Mouse (Mus musculus) c-Kit-positive CD71-positive TER-119-negative erythroid progenitor cells, embryonic 14.5 days (primary cell): ENCODE results near the gene Slc22a3.

Experiments used
- DNase-seq: peaks from one replicate; pipeline ENCODE4 v3.0.0-alpha.2; 2013; ENCODE audit warnings: low read depth

Slc22a3 gene

DNA sequence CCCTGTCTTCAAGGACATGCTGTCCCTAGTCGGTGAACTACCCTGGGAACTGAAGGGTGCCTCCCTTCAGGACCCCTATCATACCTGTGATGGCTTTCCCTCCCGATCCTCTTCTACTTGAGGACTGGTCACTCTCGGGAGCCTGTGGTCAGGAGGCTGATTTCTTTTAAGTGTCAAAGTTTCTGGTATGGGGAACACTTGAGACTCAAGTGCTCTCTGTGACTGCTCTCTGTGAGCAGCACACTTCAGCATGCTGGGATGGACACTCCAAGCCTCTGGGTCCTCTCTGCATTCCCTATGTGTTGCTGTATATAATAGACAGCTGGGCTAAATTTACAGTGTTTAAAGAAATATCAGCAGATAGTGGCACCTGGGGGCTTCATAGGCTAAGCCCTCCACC, 39.9 kb downstream of the Slc22a3 start:
- no peak for DNase-seq

DNA sequence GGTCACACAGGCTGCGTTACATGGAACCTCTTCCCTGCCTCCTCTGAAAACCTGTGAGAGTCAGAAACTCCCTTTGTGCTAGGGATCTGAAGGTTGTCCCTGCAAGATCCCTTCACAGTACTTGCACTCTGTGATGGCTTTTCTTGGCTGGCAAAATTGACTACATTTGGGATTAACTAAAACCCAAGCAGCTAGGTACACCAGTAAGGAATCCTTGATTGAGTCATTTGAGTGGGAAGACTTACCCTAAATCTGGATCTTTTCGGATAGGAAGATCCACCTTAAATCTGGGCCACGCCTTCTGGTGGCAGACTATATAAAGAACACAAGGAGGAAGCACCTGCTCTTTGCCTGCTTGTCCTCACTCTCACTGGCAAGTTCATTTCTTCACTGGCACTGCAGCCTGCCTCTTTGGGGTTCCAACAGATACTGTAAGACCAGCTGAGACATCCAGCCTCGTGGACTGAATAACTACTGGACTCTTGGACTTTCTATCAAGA, 41.0 kb downstream of the Slc22a3 start:
- DNase-seq: no peak

DNA sequence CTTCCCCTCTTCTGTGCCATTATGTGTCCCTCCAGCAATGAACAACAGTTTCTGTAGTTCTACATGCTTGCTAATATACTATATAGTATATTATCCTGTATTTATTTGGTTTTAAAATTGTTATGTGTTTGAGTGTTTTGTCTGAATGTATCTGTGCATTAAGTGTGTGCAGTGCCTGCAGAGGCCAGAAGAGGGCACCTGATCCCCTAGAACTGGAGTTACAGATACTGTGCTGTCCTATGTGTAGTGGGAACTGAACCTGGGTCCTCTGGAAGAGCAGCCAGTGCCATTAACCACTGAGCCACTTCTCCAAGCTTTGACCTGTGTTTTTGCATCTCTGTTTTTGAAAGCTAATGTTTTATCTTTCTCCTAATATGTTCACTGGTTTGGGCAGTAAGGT, 46.3 kb downstream of the Slc22a3 start:
- DNase-seq: no peak

DNA sequence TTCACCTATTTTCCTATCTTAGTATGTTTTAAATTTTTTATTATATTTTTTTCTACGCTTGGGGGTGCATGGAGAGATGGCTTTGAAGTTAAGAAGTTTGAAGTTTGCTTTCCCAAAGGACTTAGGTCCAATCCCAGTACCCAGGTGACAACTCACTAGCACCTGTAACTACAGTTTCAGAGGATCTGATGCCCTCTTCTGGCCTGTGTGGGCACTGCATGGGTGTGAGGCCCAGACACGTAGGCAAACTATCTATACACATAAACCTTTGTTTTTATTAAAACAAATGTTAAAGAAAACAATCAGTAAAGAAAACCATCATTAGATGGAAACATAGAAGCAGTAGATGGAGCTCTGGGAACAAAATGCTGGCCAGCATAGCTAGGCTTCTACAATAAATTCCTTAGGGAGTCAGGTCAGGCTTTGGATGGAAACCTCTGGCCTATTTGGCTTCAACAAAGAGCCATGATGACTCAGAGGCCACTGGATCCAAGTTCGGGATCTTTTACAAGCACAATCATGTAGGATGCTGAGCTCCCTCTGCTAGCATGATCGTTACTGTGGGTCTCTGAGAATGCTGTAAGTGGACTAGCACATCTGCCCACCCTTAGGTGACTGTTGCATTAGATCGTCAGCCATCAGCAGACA, 52.2 kb downstream of the Slc22a3 start:
- peak; percentile 20 for DNase-seq

DNA sequence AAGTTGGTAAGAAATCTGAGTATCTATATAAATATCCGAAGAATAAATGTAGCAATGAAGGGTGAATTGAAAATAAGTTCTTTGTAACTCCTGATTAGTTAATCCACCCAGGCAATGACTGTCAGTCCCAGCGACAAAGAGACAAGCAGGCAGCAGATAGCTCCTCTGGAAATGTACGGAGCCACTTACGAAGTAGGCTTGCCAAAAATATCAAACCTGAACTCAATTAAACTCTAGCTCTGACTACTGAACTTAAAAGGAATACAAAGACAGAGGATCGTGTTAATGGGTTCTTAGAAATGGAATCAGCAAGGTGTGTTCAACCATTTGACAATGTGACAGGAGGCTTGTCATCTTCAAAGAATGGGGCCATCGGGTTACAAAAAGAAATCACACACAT, 53.8 kb downstream of the Slc22a3 start:
- no peak for DNase-seq

DNA sequence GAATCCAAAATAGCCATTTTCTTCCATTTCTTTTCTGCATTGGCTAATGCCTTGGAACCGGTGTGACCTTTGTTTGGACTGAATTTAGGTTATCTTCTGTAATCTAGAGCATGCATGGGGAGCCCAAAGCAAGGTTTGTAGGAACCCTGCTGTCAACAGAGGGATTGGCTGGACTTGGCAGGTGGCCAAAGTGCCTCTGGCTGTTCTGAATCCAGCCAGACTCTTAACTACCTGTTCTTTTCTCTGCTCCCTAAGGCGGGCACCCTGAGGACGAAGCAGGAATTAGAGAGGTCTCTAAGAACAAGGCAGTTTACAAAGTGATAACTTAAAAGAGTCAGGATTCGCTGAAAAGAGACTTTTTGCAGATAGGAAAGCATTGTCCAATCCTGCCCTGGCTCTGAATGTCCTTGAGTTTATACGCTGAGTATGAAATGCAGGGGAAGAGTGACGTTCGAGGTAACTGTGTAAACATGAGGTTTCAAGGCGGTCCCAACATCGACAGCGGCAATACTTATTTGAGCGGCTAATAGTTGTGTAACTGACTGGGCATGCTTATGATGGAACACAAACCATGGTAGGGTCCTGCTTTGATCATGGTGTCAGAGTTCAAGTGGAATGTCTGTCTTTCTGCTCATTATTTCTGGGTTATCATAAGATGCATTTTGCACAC, 54.5 kb downstream of the Slc22a3 start:
- DNase-seq: no peak

DNA sequence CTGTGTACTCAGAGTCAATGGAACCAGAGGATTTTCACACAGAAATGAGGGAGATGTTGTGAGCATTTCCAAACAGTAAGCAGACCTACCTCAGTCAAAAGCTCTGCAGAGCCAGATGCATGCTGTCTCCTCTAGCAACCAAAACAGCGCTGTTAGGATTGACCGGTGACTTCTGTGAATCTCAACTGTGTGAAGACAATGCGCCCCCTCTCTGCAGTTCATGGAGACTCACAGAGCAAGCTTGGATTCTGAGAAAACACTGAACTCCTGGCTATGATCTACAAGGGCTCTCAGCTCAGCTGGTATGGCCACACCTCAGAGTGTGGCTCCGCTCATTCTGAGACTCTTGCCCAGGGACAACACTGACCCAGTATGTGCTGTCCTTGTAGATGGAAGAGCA, 56.3 kb downstream of the Slc22a3 start:
- no peak for DNase-seq

DNA sequence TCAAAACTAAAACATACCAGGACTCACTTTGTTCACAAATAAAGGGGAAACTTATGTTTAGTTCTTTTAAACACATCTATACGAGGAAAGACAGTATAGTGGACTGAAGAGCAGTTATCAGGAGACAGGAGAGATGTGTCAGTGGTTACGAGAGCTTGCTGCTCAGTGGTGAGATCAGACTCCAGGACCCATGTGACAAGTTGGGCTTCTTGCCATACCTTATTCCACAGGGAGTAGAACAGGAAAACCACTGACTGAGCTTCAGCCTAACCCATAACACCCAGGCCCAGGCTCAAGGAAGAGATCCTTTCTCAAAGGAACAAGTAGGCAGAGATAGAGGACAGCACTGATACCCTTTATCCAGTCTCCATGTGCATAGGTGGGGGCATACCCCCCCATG, 62.9 kb downstream of the Slc22a3 start:
- no peak for DNase-seq

DNA sequence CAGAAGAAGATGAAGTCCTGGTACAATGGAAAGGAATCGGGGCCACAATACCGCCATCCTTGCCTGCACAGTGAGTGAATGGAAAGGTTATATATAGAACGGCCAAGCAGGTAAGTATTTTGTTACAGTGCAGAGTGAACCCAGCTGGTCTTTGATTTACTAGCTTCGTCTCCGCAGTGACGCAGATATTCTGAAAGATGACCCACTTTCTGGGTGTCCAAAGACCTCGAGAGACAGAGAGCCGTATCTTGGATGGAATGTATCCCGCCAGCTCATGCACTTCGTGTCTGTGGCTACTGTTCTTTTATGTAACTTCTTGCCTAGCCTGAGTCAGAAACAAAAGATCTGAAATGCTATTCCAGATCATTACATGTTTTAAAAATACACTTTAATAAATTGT, 69.7 kb downstream of the Slc22a3 start:
- DNase-seq: no peak

DNA sequence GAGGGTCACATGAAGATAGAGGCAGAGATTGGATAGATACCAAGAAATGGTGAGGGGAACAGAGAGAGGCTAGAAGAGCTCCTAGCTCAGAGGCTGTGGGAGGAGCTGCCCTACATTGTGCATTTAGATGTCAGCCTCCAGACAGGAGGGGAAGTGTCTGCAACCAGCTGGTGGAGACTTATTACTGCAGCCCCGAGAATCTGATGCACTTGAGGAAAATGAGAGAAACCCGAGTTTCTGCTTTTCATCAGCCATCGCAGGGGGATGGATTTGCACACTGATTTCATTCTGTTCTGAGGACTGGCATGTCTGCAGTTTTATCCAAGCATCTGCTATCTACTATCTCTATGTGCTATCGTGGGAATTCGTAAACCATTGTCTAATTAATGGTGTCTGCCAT, 75.8 kb downstream of the Slc22a3 start:
- DNase-seq: no peak

DNA sequence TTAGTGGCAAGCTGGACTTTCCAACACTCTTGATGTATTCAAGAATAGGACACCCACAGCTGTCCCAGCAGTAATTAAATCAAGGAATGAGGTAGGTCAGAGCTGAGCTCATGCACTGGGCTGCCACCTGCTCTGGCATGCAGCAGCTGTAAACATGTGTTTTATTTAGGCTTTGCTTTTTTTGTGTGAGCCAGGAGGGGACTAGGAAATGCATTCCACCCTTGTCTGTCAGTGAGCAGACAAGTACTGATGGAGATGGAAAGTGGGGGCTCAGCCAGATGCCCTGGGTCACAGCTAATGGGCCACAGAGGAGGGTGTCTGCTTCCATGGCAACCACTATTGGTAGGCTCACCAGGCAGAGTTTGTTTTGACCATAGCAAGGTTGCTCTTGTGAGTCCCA, 79.1 kb downstream of the Slc22a3 start:
- no peak for DNase-seq

DNA sequence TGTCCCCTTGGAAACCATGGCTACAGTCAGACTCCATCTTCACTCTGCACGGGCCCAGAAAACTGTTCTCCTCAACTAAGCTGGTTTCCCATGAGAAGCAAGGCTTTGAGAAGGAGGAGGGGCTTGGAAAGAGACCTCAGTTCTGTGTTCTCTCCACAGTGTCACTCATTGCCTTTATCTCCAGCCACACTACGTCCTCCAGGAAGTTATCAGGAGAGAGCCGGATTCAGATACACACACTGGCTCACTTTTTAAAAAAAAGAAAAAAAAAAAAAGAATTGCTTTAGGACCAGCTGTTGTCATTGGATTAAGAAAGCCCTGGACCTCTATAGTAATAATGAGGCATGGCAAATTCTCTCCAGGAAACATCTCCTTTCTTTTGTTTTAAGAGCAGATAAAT, 80.3 kb downstream of the Slc22a3 start:
- DNase-seq: peak; percentile 25

DNA sequence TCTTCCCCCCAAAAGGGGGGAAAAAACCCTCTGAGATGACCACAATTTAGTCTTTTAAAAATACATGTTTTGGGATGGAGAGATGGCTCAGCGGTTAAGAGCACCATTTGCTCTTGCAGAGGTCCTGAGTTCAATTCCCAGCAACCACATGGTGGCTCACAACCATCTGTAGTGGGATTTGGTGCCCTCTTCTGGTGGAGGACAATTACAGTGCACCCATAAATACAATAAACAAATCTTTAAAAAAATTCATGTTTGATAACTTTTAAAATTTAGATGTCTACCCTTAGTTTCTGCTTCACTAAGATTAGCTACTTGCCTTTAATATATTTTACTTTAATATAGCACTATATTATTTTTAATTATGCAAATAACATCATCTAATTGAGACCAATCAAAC, 85.4 kb downstream of the Slc22a3 start:
- DNase-seq: no peak

DNA sequence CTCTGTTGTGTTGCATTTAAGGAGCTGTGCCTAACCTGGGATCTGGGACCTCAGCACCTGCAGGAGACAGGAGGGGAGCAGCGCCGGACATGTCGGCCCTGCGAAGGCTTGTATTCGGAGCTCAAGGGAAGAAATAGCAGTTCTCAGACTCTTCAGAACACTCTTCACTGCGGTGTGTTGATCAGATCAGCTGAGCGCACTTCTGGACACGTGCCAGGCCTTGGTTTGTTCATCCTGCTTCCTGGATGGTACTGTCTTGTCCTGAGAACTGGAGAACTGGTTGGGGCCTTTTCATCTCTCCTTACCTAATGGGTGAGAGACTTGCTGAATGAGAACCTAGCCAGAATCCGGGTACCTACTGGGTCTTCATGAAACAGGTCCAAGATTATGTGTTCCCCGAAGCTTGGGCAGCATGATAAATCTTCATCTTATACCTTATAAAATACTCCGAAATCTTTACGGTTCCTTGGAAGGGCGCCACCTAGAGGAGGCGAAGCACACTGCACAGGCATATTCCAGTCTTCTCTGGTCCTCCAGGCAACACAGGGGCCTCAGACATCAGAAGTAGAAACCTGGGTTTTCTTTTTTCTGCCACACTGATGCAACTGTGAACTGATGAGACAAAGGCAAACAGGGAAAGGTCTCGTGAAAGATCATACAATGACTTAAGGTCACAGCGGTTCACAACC, 86.5 kb downstream of the Slc22a3 start:
- no peak for DNase-seq

DNA sequence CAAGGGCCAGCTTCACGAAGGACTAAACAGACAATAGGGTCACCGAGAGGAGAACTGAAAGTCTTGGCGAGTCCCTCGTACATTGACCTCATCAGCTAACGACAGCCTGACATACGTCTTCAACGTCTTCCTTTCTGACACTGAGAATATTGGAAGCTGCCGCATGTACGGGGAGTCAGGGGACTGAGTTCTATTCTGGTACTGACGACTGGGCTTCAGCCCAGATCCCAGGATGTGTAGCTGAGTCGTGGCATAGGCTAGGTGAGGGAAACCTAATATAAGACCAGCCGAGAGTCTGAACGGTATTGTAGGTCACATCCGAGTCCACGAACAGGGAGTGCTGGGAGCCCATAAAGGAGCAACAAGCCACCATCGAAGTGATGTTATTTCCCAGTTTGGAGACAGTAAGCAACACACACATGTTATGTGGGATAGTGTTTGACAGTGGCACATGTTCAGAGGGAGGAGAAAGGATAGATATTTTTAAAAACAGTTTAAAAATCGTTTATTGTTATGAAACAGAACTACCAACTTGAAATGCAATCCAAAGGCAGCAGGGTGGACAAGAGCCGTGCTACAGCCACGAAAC, 87.9 kb downstream of the Slc22a3 start:
- no peak for DNase-seq

DNA sequence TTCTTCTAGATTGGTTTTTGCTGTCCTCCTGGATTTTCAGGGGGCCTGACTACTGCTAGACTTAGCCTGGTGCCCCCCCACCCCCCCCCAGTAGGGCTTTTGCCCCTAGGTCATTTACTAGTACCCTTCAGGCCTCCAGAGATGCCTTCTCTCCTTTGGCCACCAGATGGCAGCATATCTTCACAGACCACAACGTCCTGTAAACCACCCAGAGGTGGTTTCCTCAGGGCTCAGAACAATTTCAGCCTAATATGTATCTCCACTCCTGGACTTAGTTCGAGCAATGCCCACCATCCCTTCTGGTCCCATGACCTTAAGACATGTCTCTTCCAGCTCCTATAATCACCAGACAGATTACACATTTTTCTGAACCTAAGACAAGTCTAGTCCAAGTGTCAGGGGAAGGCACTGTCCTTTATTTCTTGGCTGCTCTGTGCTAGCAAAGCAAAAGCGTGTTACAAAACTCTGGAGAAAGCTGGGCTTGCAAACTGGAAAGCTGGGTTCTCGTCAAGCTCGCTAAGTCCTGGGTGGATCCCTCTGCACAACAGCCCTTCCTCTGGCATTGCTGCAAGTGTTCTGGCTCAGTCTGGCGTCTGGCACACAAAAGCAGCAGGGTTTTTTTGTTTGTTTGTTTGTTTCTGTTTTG, 91.1 kb downstream of the Slc22a3 start:
- DNase-seq: peak; percentile 39

DNA sequence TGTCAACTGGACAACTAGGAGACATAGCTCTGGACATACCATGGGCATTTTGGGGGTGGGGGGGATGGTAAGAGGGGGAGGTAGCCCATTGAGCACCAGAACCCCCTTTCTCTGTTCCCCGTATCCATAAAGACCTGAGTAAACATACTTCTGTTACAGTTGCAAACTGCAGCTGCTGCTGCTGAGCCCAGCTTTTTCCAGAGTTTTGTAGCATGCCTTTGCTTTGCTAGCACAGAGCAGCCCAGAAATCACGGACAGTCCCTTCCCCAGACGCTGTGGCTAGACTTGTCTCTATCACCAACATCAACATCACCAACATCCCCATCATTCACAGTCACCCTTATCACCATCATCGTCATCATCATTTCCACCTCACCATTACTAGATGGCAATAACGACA, 91.8 kb downstream of the Slc22a3 start:
- no peak for DNase-seq

DNA sequence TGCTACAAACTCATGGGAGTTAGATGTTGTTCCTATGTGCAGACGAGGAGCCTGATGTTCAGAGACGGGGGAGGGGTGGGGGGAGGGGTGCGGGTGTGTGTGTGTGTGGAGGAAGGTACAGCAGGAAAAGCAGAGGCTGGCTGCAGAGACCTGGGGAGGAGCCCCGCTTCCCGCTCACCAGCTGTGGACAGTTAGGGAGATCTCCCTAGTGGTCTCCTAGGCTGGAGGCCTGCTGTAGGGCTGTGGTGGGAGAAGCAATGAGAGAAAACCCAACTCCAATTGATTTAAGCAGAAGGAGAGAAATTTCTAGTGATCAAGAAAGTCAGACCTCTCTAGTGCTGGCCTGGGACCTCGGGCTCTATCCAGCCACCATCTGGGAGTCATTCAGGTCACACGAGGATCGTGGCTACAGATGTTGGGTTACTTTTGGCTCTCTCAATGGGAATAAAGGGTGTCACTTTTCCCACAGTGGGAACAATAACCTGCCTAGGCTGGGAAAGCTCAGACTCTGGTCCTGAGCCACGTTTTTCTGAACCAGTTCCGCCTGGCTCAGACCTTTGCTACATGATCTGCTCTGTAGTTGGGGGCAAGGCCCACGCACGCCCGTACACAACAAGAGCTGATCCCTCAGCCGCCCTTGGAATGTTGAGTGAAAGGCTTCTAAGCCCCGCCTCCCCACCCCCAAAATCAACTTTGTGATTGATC, 92.3 kb downstream of the Slc22a3 start:
- DNase-seq: no peak

DNA sequence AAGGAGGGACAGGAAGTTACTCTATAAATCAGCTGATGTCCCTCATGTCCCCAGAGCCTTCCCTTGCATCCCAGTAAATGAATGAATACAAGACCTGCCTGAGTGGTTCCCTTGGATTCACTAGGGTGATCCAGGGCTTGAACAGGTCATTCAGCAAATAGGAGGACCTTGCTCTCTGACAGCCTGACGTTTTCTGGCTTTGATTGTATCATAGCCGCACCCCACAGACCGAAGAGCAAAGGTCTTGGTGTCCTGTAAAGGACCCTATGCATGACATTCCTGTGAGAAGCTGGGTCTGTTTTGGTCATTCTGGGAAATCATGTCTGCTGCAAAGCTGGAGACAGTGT, 94.6 kb downstream of the Slc22a3 start:
- no peak for DNase-seq

DNA sequence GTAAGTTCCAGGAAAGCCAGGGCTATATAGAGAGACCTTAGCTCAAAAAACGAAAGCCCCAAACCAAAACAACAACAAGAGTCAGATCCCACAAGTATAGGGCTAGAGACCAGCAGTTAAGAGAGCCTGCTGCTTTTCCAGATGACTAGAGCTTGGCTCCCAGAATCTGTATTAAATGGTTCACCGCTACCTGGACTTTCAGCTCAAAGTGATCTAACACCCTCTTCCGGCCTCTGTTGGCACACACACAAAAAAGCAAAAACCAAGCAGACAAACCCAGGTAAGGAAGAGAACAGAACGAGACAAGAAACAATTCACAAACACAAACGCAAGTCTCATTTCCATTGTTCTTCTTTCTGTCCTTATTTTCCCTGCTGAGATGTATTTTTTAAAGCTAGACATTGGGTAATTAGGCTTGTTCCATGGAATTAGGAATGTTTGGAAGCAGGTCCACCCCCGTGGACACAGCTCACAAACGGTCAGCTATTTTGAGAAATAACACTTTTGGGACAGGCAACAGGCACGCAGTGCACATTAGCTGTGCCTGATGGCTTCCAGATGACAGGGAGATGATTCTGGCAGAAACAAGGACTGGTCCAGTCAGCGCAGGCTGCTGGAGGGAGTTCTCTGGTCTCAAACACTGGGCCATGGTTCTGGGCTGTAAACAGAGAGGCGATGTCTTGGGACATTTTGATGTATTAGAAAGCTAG, 95.2 kb downstream of the Slc22a3 start:
- no peak for DNase-seq

DNA sequence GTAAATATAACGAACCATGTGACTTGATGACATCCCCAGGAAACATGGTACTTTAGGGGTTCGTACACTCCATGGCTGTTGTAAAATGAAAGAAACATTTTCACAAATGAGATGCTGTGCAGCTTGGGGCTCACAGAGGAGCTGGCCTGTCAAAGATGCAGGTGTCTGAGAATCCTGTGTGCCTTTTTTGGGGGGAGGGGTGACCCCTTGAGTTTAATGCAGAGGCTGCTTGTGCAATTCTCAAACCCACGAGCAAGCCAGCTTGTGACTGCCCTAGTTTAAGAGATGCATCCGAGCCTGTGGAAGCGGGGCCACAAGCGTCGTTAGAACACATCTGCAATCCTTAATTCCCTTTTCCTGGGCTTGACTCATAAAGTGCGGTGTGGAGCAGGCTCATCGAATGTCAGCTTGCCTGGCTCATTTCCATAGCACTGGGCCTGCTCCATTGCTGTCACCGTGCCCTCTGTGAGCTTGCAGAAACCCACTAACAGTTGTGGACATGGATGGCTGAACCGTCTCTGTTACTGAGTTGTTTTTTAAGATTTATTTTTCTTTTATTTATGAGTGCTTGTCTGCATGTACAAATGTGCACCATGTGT, 98.1 kb downstream of the Slc22a3 start:
- DNase-seq: no peak
